Mouse (Mus musculus): ENCODE data around the gene Atp8b3.

DNA sequence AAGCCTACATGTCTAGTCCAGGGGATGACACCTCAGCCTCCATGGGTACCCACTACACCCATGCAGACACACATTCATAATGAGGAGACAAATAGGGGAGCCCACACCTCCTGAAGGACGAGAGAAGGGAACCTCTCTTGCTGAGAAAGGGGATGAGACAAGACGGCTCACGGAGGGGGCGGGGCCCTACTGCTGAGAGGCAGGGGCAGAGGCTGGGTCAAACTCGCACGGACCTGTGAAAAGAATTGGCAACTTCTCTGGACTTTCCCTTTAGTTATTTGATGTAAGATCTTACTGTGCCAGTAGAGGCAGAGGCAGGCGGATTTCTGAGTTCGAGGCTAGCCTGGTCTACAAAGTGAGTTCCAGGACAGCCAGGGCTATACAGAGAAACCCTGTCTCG is 13.4 kb upstream of the Atp8b3 start:
- TF ChIP-seq CTCF (IDR thresholded peaks at IDR 0.05; ENCODE audit: control insufficient read depth, insufficient read depth, insufficient replicate concordance, low read depth, low read length) = no peak
- TF ChIP-seq POLR2A (IDR thresholded peaks at IDR 0.05; ENCODE audit: control insufficient read depth, low read depth, low read length) = no peak

Data from testis, adult 2 months (tissue).